Mouse (Mus musculus) embryonic fibroblast, embryonic 13.5 days (primary cell): ENCODE data around the gene Coa4.
"Not testable (repeated sequence)": the region's sequence is repeated elsewhere in the genome, so short reads cannot be mapped to it uniquely, and the experiment has no call there.

Experiments used
- CTCF ChIP-seq: IDR thresholded peaks from 2 replicates; pipeline ENCODE4 v1.5.1; 2011; ENCODE audit warnings: mild to moderate bottlenecking, control low read depth, low read length, moderate library complexity, borderline replicate concordance; ENCODE audit not compliant: insufficient read depth
- POLR2A ChIP-seq: IDR thresholded peaks from 2 replicates; pipeline ENCODE4 v1.6.1; 2011; ENCODE audit warnings: low read depth, mild to moderate bottlenecking, control low read depth, low read length, moderate library complexity

DNA sequence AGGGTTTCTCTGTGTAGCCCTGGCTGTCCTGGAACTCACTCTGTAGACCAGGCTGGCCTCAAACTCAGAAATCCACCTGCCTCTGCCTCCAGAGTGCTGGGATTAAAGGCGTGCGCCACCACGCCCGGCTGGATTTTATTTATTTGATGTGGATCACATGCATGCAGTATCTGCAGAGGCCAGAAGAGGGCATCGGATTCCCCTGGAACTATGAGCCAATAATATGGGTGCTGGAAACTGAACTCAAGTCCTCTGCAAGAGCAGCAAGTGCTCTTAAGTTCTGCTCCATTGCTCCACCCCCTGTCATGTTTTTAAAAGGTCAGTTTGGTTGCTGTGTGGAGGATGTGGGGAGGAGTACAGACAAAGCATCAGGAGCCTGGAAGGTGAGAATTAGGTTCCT, 30.4 kb downstream of the Coa4 start:
- TF ChIP-seq POLR2A, CTCF: not testable (repeated sequence)
